Mouse (Mus musculus): ENCODE results near the gene Il22ra2. TPM values are rescaled to one million over a fixed set of nuclear protein-coding genes. Genes with fewer than 3 reads are reported as not detected.

The Il22ra2 gene
- total and polyA plus RNA-seq, 3 experiments = 0.13 TPM; not detected in 2

- in situ Hi-C loops (cut with MboI; ENCODE audit: low pct_ligation_motif_present, low pct_unique_long_range_greater_than_20kb, low sequenced_read_pairs) (loop anchor here (10.0 kb wide), 1 partner anchor 60 kb away; no protein-coding TSS in a partner anchor), dilution Hi-C loops (cut with MboI; ENCODE audit: extremely low pct_ligation_motif_present, extremely low pct_unique_long_range_greater_than_20kb, low sequenced_read_pairs) (no loop called here)
- H3K36me3 ChIP-seq (replicated peaks in 1 of 2; ENCODE audit: control insufficient read depth in 1 of 2, insufficient read depth in 1 of 2, low read length in 1 of 2) = peaks cover 13 to 40% of the 10 kb centered on the region in 2 experiments
- H3K4me1 ChIP-seq (ENCODE audit: control insufficient read depth in 1 of 2, insufficient read depth in 2 of 2) = peaks cover 7 to 59% of the 10 kb centered on the region in 2 experiments
- TF ChIP-seq MXI1 (IDR thresholded peaks at IDR 0.05; ENCODE audit: low read depth, low read length) (no peak), KAT2A (IDR thresholded peaks at IDR 0.05; ENCODE audit: insufficient replicate concordance, low read length) (no peak), MEF2A (IDR thresholded peaks at IDR 0.05; ENCODE audit: borderline replicate concordance, low read depth, low read length) (no peak), EP300 (IDR thresholded peaks at IDR 0.05; ENCODE audit: low read length) (no peak), NRF1 (IDR thresholded peaks at IDR 0.05; ENCODE audit: low read depth, low read length) (no peak), GABPA (IDR thresholded peaks at IDR 0.05; ENCODE audit: insufficient replicate concordance, low read depth, low read length) (no peak), RAD21 (IDR thresholded peaks at IDR 0.05; ENCODE audit: low read depth, low read length) (no peak), SIN3A (IDR thresholded peaks at IDR 0.05; ENCODE audit: low read length) (no peak), MAFK (IDR thresholded peaks at IDR 0.05; ENCODE audit: insufficient replicate concordance, low read length) (no peak), ZKSCAN1 (IDR thresholded peaks at IDR 0.05; ENCODE audit: borderline replicate concordance, low read depth, low read length) (no peak), POLR2A (IDR thresholded peaks at IDR 0.05; ENCODE audit: low read depth, low read length) (no peak), MAX (IDR thresholded peaks at IDR 0.05; ENCODE audit: low read length) (no peak), ETS1 (conservative IDR thresholded peaks at IDR 0.05; ENCODE audit: low read depth, low read length) (no peak), POLR2AphosphoS2 (IDR thresholded peaks at IDR 0.05; ENCODE audit: low read depth, low read length) (no peak)
- no peaks in the 10 kb centered on the region for H3K9me3 ChIP-seq (replicated peaks; ENCODE audit: low read length)
- no peak overlapping the region for H3K27ac ChIP-seq (ENCODE audit: insufficient read depth, low read depth)
- H3K9ac ChIP-seq (ENCODE audit: insufficient read depth, low read depth) = no peak overlapping the region
- H3K27me3 ChIP-seq (replicated peaks) = no peaks in the 10 kb centered on the region
- H3K4me3 ChIP-seq (replicated peaks in 1 of 3; ENCODE audit: low read depth in 2 of 3, low read length in 2 of 3, poor library complexity in 1 of 3) = peak overlapping the region in 1 of 3 experiments; percentile 15
- no peak for DNase-seq (ENCODE audit: extremely low read depth)
- H3K79me2 ChIP-seq (replicated peaks; ENCODE audit: control insufficient read depth, extremely low read depth, insufficient read depth, poor library complexity, severe bottlenecking) = peaks cover 6% of the 10 kb centered on the region
- H3K4me2 ChIP-seq (ENCODE audit: insufficient read depth, low read depth, poor library complexity, severe bottlenecking) = no peak overlapping the region
Measured at GRCm38 (mm10) chr10:19594201-19594905, 27.4 kb upstream of the Il22ra2 start.

GRCm38 (mm10) chr10:19596866-19597265 lies 24.9 kb upstream of the Il22ra2 start:
- in situ Hi-C loops (cut with MboI; ENCODE audit: low pct_ligation_motif_present, low pct_unique_long_range_greater_than_20kb, low sequenced_read_pairs) (loop anchor here (10.0 kb wide), 1 partner anchor 62 kb away; no protein-coding TSS in a partner anchor), dilution Hi-C loops (cut with MboI; ENCODE audit: extremely low pct_ligation_motif_present, extremely low pct_unique_long_range_greater_than_20kb, low sequenced_read_pairs) (no loop called here)
- Histone ChIP-seq H3K4me2 (ENCODE audit: insufficient read depth, low read depth, poor library complexity, severe bottlenecking) (no peak overlapping the region), H3K9ac (ENCODE audit: insufficient read depth, low read depth) (no peak overlapping the region), H3K27me3 (replicated peaks) (no peaks in the 10 kb centered on the region), H3K4me3 (replicated peaks in 1 of 3; ENCODE audit: low read depth in 2 of 3, low read length in 2 of 3, poor library complexity in 1 of 3) (no peak overlapping the region), H3K27ac (ENCODE audit: insufficient read depth, low read depth) (no peak overlapping the region), H3K36me3 (replicated peaks in 1 of 2; ENCODE audit: control insufficient read depth in 1 of 2, insufficient read depth in 1 of 2, low read length in 1 of 2) (peaks cover 25 to 62% of the 10 kb centered on the region in 2 experiments), H3K4me1 (ENCODE audit: control insufficient read depth in 1 of 2, insufficient read depth in 2 of 2) (peaks cover 5 to 49% of the 10 kb centered on the region in 2 experiments; a peak in 3 of 4 replicates), H3K9me3 (replicated peaks; ENCODE audit: low read length) (peaks cover 9% of the 10 kb centered on the region), H3K79me2 (replicated peaks; ENCODE audit: control insufficient read depth, extremely low read depth, insufficient read depth, poor library complexity, severe bottlenecking) (peaks cover 8% of the 10 kb centered on the region)
- TF ChIP-seq NRF1 (IDR thresholded peaks at IDR 0.05; ENCODE audit: low read depth, low read length) (no peak), CHD1 (IDR thresholded peaks at IDR 0.05; ENCODE audit: low read depth, low read length) (no peak), CTCF (conservative IDR thresholded peaks at IDR 0.05 in 1 of 2, IDR thresholded peaks at IDR 0.05 in 1 of 2; ENCODE audit: low read depth in 2 of 2, low read length in 2 of 2) (no peak), SMC3 (IDR thresholded peaks at IDR 0.05; ENCODE audit: low read depth, low read length) (no peak), ZMIZ1 (IDR thresholded peaks at IDR 0.05; ENCODE audit: low read depth, low read length) (no peak), TBP (conservative IDR thresholded peaks at IDR 0.05; ENCODE audit: low read depth, low read length) (no peak), IRF4 (IDR thresholded peaks at IDR 0.05; ENCODE audit: low read depth, low read length) (no peak), BHLHE40 (IDR thresholded peaks at IDR 0.05; ENCODE audit: low read depth, low read length) (no peak), ZKSCAN1 (IDR thresholded peaks at IDR 0.05; ENCODE audit: borderline replicate concordance, low read depth, low read length) (no peak), TCF12 (IDR thresholded peaks at IDR 0.05; ENCODE audit: low read depth, low read length) (no peak), RAD21 (IDR thresholded peaks at IDR 0.05; ENCODE audit: low read depth, low read length) (no peak), MXI1 (IDR thresholded peaks at IDR 0.05; ENCODE audit: low read depth, low read length) (no peak), ETS1 (conservative IDR thresholded peaks at IDR 0.05; ENCODE audit: low read depth, low read length) (no peak), POLR2AphosphoS2 (IDR thresholded peaks at IDR 0.05; ENCODE audit: low read depth, low read length) (no peak), MYC (IDR thresholded peaks at IDR 0.05; ENCODE audit: low read depth, low read length) (no peak)
- DNase-seq (ENCODE audit: extremely low read depth) = peak; percentile 6

Data from CH12.LX (cell line).